Mouse (Mus musculus): ENCODE measurements at regions not wholly inside any gene's neighbourhood (a gene's known extent, or its start where the extent isn't known, plus 50 kb on each side); places are given as distances from the start of the nearest gene placed in this dataset.
A peak's percentile ranks its signal among the peaks of the same experiment; 100 is the strongest.

GRCm38 (mm10) chr11:7862547-7862946 is 648.8 kb upstream of the Igfbp3 start:
- peak; percentile 54 for TF ChIP-seq CTCF (conservative IDR thresholded peaks at IDR 0.05; ENCODE audit: insufficient read depth, insufficient read length, low read depth, low read length)
- TF ChIP-seq POLR2A (IDR thresholded peaks at IDR 0.05; ENCODE audit: low read depth, low read length): no peak
